Mouse (Mus musculus): ENCODE measurements at regions not wholly inside any gene's neighbourhood (a gene's known extent, or its start where the extent isn't known, plus 50 kb on each side); places are given as distances from the start of the nearest gene placed in this dataset.

DNA sequence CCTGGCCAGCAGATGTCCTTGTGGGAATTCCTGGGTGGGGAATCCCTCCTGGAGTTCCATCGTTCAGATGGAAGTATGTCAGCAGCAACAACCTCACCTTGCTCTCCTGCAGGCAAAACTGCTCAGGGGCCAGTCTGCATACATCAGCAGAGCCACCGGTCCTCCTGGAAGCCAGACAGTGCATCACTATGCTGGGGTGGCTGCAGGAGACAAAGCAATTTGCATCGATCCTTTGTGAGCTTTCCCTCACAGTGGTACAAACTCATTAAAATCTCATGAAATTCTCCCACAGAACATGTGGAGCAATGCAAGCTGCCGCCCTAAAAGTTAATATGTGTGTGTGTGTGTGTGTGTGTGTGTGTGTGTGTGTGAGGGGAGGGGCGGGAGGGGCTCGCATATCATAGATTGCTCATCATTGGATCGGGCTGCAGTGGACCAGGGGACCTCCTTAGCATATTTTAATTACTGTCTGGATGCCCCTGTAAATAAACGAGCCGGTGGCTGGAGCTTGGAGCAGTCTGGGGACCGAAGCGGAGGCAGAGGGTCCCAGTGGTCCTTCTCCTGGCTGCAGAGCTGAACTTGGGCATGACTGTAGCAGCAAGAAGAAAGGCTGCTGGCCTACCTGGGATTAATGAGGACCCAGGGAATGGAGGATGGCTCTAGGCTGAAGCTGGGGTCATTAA is 597.8 kb downstream of the Vrk1 start:
- ATAC-seq, result no peak

DNA sequence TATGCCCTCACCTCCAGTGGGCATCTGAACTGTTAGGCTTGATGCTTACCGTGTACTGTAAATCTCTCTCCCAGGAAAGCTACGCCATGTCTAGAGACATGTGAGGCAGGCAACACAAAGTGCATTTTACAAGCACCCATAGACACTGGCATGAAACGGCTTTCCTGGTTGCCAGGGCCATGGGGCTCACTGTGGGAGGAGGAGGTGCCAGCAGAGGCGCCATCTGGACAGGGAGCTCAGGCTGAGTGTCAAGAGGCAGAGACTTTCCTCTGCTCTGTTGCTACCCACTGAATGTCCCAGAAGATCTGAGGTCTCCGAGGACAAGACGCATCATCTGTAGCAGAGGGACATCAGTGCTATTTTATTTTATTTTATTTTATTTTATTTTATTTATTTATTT is 608.7 kb downstream of the Vrk1 start:
- no peak for ATAC-seq

DNA sequence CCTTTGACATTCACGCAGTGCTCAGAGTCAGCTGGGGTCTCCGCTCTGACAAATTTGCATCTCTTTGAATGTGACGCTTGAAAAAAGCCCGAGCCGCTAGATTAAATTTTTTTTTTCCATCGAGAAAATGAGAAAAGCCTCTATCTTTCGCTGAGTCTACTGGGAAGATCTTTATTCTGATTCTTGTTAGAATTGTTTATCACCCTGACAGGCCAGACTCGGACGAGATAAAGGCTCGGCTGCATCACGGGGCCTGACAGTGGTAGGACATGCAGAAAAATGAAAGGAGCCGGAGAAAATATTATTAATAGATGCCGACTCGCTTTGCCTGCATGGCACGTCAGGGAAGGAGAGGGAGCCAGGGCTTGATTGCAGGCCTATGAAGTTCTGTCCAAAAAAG is 616.8 kb downstream of the Vrk1 start:
- no peak for ATAC-seq

DNA sequence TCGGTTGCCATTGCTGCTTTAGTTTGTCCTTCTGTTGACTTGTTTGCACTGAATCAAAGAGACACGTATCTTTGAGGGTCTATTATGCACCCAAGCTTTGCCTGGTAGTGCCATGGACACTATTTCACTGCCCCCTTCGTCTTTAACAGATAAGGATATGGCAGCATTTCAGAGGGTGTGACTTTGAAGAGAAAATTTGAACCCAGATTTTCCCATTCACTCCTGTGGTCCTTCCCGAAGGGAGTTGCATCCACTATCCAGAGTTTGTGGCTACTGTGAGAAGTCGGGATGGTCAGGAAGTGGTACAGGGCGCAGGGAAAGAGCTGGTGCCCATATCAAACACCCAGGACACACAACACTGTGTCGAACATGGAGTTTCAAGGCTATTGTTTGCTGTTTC is 622.5 kb downstream of the Vrk1 start:
- no peak for ATAC-seq

DNA sequence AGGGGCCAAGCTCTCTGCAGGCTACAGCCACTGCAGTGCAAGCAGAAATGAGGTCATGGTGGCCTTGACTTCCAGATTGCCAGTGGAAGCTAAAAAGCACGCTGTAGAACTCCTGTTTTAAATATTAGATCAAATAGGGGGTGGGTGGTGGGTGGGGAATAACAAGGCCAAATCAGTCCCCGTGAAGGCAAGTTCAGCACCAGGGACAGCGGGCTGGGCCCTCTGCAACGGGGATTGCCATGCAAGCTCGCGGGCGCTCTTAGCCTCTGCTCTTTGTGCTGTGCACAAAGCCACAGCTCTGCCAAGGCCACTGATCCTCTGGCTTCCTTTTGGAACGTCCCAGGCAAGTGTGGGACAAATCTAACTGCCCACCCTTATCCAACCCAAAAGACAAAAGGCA is 623.1 kb downstream of the Vrk1 start:
- no peak for ATAC-seq

DNA sequence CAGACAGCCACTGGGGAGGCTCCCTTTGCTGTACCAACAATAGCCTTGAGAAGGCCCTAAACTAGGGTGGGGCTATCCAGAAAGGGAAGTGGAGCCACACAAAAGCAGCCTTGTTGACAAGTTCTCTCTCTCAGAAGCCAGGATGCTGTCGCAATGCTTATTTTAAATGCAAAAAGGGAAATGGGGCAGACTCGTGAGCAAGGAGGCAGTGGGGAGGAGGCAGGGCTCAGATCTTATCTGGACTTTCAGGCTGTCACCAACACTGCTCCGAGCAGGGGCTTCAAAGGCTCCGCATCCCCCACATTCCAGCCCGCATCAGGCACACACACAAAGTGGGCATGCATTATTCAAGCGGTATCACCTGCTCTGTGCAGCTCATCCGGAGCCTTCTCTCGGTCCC is 648.3 kb downstream of the Vrk1 start:
- ATAC-seq, result peak; percentile 17

DNA sequence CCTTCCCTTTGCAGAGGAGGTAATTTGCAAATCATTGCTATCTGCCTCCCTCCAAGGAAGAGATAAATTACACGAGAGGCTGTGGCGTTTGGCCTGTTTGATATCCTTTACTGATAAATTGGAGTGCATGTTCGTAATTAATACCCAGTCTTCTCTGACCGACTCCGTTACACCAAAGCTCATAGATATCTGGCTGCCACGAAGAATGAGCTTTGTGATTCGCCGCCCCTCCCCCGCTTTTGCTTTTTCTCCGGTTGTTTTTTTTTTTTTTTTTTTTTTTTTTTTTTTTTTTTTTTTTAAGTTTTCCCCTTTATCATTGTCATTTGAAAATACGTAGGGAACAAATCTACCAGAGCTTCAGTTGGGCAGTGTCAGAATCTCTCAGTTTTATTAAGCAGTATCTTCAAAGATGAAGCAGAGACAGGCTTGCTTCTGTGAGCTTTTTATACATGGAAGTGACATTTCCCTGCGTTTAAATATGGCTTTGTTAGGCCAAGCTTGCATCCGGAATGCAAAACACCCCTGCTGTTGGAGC is 663.3 kb downstream of the Vrk1 start:
- ATAC-seq, result no peak

DNA sequence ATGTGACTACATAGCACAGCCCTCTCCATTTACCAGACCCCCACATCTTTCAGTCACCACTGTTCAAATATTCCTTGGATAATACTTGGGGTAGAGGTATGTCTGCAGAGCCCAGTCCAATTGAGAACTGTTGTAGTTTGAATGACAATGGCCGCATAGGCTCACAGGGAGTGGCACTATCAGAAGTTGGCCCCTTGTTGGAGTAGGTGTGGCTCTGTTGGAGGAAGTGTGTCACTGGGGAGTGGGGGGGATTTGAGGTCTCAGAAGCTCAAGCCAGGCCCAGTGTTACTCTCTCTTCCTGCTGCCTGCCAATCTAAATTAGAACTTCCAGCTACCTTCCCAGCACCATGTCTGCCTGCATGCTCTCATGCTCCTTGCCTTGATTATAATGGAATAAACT is 664.7 kb downstream of the Vrk1 start:
- ATAC-seq, result no peak

DNA sequence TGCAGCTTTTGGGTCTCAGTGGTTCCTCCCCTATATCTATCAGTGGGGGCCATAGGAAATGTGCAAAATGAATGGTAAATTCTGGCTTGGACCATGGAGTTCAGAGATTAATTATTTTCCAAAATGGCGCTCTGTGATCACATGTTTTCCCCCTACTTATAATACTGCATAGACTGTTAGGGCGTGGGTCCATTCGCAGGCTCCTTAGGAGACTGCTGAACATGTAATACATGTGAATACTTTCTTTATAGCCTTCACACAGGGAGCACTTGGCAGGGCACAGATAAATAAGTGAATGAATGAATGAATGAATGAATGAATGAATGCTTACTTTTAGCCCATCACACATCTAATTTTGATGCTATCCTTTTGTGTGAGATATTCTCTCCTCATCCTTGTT is 666.1 kb downstream of the Vrk1 start:
- ATAC-seq, result no peak

DNA sequence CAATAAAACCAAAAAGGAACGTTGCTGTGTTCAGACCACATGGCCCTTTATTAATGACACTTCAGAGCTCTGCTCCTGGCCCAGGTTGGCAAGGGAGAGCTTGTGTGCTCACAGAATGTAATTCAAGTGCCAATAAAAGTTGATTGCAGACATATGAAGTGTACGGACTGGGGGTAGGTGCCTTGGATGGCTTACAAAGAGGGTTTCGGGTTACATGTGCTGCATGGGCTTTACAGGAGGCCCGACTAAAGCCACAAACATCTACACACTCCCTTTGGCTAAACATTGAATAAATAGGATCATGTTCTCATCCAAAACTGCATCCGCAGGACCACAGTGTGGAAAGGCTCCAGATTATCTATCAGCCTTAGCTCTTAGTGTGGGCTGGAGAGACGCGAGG is 666.5 kb downstream of the Vrk1 start:
- no peak for ATAC-seq

DNA sequence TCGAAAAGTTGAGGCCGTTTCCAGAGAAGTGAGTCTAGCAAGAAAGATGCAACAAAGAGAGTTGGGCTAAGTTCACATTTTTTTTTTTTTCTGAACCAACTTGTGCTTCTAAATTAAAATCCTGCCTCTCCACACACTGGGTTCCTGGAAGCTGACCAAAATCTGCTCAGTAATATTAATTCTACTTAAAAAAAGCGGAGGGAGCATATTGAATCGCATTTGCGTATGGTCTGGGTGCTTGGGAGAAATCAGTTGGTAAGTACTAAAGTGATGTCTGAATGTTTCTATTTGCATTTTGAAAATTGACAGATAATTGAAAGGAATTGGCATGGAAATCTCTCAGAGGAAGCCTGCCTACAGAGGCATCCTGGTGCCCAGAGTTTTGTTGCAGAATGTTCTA is 676.0 kb downstream of the Vrk1 start:
- ATAC-seq, result no peak

DNA sequence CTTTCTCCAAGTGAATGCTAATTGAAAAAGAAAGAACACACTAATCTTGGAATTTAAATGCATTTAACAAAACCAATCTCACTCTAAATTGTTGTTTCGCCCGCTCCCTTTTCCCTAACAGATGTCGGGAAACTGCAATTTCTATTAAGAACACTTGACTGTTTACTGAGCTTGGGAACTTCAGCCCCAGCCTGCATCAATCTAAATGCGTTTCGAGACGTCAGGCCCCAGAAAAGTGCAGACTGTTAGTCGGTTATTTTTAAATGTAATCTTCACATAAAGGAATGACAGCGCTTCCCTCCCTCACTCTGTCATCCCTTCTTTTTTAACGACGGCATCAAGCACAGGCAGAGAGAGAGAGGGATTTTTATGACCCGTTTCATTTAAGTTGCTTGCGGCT is 677.7 kb downstream of the Vrk1 start:
- ATAC-seq, result no peak

DNA sequence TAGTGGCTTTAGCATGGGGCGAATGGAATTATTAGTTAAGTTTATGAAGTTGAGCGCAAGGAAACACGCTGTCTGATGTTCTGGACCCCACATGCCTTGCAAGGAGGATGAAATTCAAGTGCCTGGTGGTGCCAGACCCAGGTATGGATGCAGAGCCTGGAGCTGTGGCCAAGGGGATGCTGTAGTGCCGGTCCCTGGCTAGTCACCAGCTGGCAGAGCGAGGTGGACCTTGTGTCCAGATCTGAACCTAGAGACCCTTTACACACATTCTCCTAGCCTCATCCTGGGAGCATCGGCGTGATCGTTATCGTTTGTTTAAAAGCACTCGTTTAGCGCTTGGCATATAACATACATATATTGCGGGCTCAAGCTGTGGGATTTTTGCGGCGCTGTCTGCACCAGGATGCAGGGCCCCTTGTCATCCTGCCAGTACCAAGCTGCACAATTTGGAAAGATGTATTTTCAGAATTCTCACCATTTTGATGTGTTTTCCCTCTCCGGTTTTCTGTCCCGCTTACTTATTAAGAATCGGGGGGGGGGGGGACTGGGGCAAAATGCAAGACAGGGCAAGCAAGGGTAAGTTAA is 678.2 kb downstream of the Vrk1 start:
- ATAC-seq, result no peak

DNA sequence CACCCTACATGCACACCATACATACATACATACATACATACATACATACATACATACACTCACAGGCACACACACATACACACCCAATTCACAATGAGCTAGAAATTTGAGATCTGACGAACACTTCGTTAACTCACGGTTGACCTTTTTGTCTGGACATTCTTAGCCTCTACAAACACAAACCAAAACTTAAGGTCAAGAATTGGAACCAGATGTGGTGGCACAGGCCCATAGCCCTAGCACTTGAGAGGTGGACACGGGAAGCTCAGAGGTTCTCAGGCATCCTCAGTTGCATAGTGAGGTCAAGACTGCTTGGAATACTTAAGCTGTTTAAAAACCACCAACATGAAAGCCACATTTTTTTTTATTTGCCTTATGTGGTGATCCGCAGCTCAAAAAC is 692.9 kb downstream of the Vrk1 start:
- no peak for ATAC-seq

DNA sequence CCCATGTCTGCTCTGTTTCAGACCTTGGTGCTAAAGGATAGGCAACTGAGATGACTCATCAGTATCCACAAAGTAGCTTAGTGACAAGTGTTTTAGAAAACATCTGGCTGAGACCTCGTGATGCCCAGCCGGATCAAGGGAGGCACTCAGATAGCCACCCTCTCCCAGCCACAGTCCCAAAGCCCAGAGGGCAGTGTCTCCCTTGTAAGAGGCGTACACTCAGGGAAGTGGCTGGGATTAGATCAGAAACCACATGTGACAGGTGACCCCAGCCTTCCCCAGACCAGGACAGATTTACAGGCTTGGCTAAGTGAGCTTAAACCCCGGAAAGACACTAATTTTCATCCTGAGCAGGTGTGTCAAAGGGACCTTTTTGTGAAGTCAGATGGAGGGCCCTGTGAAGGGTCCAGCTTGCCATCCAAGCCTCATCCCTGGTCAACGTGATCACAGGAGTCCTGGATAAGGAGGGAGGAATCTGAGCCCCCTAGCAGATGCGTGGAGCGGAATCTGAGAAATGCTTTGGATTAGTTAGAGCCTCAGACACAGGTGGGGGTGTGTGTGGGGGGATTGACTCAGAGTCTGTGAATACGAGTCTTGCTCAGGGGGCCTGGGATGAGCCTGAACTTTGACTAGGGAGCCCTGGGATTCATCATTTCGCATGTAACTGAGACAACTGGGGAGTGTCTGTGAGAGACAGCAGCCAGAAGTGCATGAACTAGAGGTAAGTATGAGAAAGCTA is 711.4 kb downstream of the Vrk1 start:
- ATAC-seq, result no peak

DNA sequence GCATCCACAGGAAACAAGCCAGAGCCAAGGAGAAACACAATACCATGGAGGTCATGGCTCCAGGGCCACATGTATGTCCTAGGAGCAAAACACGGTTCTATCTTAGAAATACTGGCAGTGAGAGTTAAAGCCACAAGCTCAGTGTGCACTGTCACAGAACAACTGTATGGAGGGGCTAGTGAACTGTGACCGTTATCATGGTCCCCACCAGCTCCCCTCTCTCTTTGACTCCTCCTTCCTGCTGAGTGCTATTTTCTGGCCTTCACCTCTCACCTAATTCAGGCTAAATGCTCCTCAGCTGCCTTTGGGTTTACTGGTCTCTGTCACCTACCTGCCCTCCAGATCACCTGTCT is 712.0 kb downstream of the Vrk1 start:
- no peak for ATAC-seq

DNA sequence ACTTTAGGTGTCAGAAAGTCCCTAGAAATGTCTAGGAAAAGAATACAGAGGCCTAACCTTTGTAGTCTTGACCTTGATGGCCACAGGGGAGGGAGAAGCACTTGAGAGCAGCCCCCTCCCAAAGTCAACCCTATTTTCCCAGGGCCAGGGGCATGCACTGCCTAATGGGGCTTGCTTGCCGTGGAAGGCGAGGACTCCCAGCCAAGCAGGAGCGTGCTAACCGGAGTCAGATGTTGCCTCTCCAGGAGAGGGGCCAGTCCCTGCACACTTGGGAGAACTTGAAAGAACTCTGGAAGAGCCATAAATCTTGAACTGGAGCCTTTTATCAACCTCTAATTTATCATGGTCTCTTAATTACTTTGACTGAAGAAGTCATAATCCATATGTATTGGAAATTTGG is 712.7 kb downstream of the Vrk1 start:
- ATAC-seq, result no peak

DNA sequence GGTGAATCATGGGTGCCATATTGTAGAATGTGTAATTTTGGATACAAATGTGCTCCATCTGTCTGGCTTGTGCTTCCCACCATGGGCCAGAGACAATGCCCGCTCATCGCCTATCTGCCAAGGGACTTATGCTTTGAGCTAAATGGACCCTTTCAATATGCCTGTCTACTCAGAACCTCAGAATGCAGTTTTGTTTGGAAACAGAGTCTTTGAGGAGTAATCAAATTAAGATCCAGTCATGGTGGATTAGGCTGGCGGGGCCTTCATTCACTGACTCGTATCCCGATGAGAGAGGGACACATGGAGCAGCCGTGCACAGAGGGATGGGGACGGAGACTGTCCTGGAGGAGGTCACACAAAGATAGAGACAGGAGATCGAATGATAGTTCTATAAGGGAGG is 716.9 kb downstream of the Vrk1 start:
- ATAC-seq, result no peak

DNA sequence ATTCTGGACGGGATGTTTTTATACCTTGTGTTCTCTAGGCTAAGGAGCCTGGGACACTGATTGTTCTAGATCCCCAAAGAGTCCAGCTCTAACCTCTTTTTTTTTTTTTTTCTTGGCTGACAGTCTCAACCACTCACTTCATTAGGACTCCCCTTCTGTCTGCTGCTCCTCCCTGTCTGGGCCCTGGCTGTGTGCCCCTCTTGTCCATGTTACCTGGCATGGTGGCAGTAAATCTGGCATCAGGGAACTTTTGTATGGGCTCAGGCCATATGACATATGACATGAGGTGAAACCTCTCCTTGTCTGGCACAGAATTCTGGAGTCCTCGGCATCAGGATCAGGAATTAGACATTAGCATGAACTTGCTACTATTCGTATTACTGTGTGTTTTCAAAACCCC is 717.5 kb downstream of the Vrk1 start:
- ATAC-seq, result no peak

DNA sequence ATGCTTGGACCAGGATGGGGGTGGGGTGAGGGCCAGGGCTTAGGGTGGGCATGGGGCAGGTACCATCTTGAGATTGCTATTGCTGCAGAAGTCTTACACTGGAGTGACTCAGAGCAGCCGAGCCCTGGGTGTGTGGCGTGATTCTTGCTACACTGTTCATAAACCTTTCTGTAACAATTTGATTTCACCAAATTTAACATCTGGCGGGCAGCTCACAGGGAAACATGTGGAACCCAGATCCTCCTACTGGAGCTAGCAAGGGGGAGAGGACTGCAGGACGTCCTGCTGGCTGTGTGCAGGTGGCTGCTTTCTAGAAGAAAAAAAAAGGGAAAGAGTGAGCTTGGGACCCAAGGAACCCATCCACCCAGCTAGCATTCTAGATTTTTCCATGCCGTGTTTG is 719.7 kb downstream of the Vrk1 start:
- no peak for ATAC-seq

DNA sequence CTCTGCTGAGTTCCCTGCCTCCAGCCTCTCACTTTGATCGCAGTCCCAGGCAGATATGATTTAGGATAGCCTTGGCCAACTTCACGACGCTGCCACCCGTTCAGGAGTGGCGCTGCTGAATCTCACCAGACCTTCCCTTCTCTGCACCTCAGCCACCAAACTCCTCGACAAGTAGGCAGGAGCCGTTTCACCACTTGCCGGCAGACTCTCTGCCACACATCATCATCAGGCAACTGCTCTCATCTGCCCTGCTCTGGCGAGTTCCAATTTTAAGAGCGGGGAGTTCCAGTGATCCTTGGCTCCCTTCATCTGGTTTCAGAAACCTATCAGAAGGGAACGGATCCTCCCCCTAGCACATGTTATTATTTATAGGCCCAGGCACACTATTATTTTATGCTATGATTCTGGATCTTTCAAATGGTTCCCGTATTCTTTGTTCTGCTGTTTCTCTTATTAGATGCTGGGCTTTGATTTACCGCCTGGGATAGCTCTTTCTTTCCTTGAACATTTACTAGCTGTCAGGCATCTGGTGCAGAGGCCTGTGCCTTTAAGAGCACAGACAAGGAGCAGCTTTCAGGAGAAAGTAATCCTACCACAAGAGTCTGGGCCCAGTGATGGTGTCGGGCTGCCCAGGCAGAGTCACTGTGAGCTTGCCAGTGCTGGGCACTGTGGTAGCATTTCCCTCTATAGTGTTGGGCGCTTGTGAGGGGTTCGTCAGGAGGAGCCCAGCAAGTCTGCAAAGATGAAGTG is 722.3 kb downstream of the Vrk1 start:
- no peak for ATAC-seq

DNA sequence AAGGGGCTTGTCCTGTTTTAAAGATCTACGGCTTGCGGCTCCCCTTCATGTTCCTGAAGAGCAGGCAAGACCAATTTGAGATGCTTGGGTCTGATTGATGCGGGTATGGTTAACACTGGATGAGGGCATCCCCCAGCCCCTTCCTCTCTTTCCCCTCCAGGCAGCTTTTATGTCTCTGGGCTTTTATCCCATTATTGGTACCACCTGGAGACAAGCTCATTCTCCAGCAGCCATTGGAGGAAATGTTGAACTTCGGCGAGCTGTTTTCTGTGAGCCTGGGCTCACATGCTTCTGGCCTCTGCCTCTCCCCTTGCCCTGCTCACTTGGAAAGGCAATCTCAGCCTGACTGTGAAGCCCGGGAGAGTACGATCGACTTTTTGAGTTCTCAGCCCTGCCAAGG is 738.7 kb downstream of the Vrk1 start:
- no peak for ATAC-seq

DNA sequence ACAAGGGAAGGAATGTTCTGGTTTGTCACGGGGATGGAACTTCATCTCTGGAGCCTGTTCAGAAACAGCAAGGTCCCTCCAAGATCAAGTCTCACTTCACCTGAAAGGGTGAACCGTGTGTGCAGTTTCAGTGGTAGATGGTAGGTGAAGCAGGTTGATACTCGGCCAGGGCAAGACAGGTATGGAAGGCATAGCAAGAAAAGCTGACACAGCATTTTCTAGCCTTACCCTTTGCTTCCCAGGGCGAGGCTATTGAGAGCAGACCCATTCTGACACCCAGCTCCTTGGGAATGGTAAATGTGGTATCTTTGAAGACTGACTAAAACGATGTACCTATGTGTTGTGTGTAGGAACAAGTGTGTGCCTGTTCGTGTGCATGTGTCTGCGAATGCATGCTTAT is 724.9 kb upstream of the 3110018I06Rik start:
- ATAC-seq, result no peak

DNA sequence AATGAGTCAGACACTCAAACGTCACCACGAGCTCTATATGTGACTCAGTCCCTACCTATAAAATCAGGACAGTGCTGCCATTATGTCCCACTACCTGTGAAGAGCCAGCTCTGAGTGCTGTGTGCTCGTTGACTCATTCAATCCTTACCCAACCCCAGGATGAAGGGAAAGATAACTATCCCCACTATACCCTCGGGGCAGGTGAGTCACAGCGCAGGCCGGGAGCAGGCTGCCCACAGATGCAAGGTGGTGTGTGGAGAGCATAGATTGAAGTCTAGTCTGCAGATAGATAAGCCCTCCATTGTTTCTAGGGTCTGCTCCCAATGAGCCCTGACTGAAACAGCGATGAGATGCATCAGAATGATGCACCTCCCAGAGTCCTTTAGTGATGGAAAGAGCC is 723.9 kb upstream of the 3110018I06Rik start:
- no peak for ATAC-seq
